Mouse (Mus musculus): Measurements from ENCODE around the gene Mrpl32.

The Mrpl32 gene

GRCm38 (mm10) chr13:14612926-14613529 lies at the start of gene Mrpl32, which contains the start of gene Psma2:
Gene Mrpl32, minus strand, starts transcription at chr13:14613165.
Gene Psma2, plus strand, starts transcription at chr13:14613240.
- DNase-seq = peak; percentile 98

- DNase-seq = no peak
Observed at GRCm38 (mm10) chr13:14649301-14649700, 36.3 kb upstream of the Mrpl32 start.

- no peak for DNase-seq
Observed at GRCm38 (mm10) chr13:14639998-14640397, 27.0 kb upstream of the Mrpl32 start.

- peak; percentile 96 for DNase-seq
Observed at GRCm38 (mm10) chr13:14629726-14630641, 17.0 kb upstream of the Mrpl32 start, which contains the start of gene AW209491. Gene AW209491, plus strand, starts transcription at chr13:14630154.

GRCm38 (mm10) chr13:14618724-14619123 lies 5.8 kb upstream of the Mrpl32 start:
- peak; percentile 53 for DNase-seq

GRCm38 (mm10) chr13:14613553-14613952 lies 588 bp upstream of the Mrpl32 start:
- no peak for DNase-seq

GRCm38 (mm10) chr13:14612463-14612862 lies 502 bp downstream of the Mrpl32 start:
- DNase-seq = no peak

- DNase-seq = no peak
Observed at GRCm38 (mm10) chr13:14607616-14608015, 5.3 kb downstream of the Mrpl32 start.

- no peak for DNase-seq
Observed at GRCm38 (mm10) chr13:14602744-14603143, 10.2 kb downstream of the Mrpl32 start.

- no peak for DNase-seq
Observed at GRCm38 (mm10) chr13:14580392-14580791, 32.6 kb downstream of the Mrpl32 start.

- DNase-seq = no peak
Observed at GRCm38 (mm10) chr13:14574128-14574527, 38.8 kb downstream of the Mrpl32 start.

GRCm38 (mm10) chr13:14561336-14561735 lies 51.6 kb downstream of the Mrpl32 start:
- no peak for DNase-seq

Data from kidney, adult 11 months (tissue).